Mouse (Mus musculus): ENCODE measurements around the gene Cdc45.

GRCm38 (mm10) chr16:18828630-18829029, 16.8 kb upstream of the Cdc45 start:
- TF ChIP-seq CTCF (IDR thresholded peaks at IDR 0.05; ENCODE audit: low read depth) (no peak), EP300 (IDR thresholded peaks at IDR 0.05; ENCODE audit: low read depth) (no peak)

All from liver, embryonic 14.5 days (tissue).